Mouse (Mus musculus): ENCODE data around the gene Cuedc1.

- TF ChIP-seq EP300 (IDR thresholded peaks at IDR 0.05; ENCODE audit: low read depth) (no peak), CTCF (IDR thresholded peaks at IDR 0.05; ENCODE audit: low read depth) (no peak)
Measured at GRCm38 (mm10) chr11:88186947-88187243, 89.0 kb downstream of the Cuedc1 start.
